Mouse (Mus musculus) forebrain, embryonic 13.5 days (tissue): ENCODE data around the gene Tnfrsf18. TPM values are rescaled to one million over a fixed set of nuclear protein-coding genes. Genes with fewer than 3 reads are reported as not detected.

Experiments used
- ATAC-seq: fragments of 200-750 bp; cut with Nextera tagmentation; 2 replicates; pipeline ENCODE4 v1.8.0; 2017
- H3K27ac ChIP-seq: fragments of 300-500 bp; sonication (generic); 2 replicates; pipeline ENCODE4 v1.5.1; 2015; ENCODE audit warnings: inconsistent platforms, mild to moderate bottlenecking, moderate library complexity
- H3K27me3 ChIP-seq: fragments of 300-500 bp; sonication (generic); 2 replicates; pipeline ENCODE4 v1.6.1; 2015; ENCODE audit warnings: mild to moderate bottlenecking, inconsistent platforms
- H3K36me3 ChIP-seq: fragments of 300-500 bp; sonication (generic); 2 replicates; pipeline ENCODE4 v1.6.1; 2015; ENCODE audit warnings: mild to moderate bottlenecking, inconsistent platforms; ENCODE audit not compliant: poor library complexity, severe bottlenecking
- H3K4me1 ChIP-seq: fragments of 300-500 bp; sonication (generic); 2 replicates; pipeline ENCODE4 v1.6.1; 2015; ENCODE audit warnings: inconsistent platforms
- H3K4me2 ChIP-seq: fragments of 300-500 bp; sonication (generic); 2 replicates; pipeline ENCODE4 v1.6.1; 2015; ENCODE audit warnings: inconsistent platforms, mild to moderate bottlenecking, moderate library complexity
- H3K4me3 ChIP-seq: fragments of 300-500 bp; sonication (generic); 2 replicates; pipeline ENCODE4 v1.5.1; 2015; ENCODE audit warnings: mild to moderate bottlenecking, inconsistent platforms
- H3K9ac ChIP-seq: fragments of 300-500 bp; sonication (generic); 2 replicates; pipeline ENCODE4 v1.6.1; 2015; ENCODE audit warnings: mild to moderate bottlenecking, inconsistent platforms
- H3K9me3 ChIP-seq: fragments of 300-500 bp; sonication (generic); replicated peaks from 2 replicates; pipeline ENCODE4 v1.6.1; 2016; ENCODE audit warnings: inconsistent platforms
- WGBS: fragments of 180-500 bp; shearing (Covaris S2); methylation state at CpG from one replicate; pipeline ENCODE4 v1.1.7; 2015; 5-methylcytosine and 5-hydroxymethylcytosine counted together
- polyA plus RNA-seq: library from polyadenylated mRNA; unstranded; fragments of >200 nt; fragmentation: Nextera tagmentation; extraction: Ambion mirVana; gene quantifications from 2 replicates; pipeline ENCODE4 v1.2.1, GENCODE M21; 2015

Tnfrsf18 gene
- polyA plus RNA-seq, 1 experiment from 2014 or later, result 0.83 TPM

GRCm38 (mm10) chr4:156014436-156014835 lies 11.5 kb upstream of the Tnfrsf18 start:
- H3K4me2 ChIP-seq, result no peak overlapping the region
- WGBS, result 96% methylated on average over 2 of the region's 2 CpGs
- no peak for ATAC-seq
- H3K36me3 ChIP-seq, result peaks cover 68% of the 10 kb centered on the region
- H3K9ac ChIP-seq, result no peak overlapping the region
- H3K9me3 ChIP-seq, result no peaks in the 10 kb centered on the region
- no peaks in the 10 kb centered on the region for H3K4me1 ChIP-seq
- no peaks in the 10 kb centered on the region for H3K27me3 ChIP-seq
- H3K4me3 ChIP-seq, result no peak overlapping the region
- H3K27ac ChIP-seq, result no peak overlapping the region

GRCm38 (mm10) chr4:156019771-156020170 lies 6.2 kb upstream of the Tnfrsf18 start:
- no peaks in the 10 kb centered on the region for H3K27me3 ChIP-seq
- H3K36me3 ChIP-seq, result peaks cover 17% of the 10 kb centered on the region
- ATAC-seq, result no peak
- no peak overlapping the region for H3K27ac ChIP-seq
- no peaks in the 10 kb centered on the region for H3K9me3 ChIP-seq
- H3K4me3 ChIP-seq, result no peak overlapping the region
- H3K4me2 ChIP-seq, result no peak overlapping the region
- no peaks in the 10 kb centered on the region for H3K4me1 ChIP-seq
- H3K9ac ChIP-seq, result no peak overlapping the region
- WGBS, result 92% methylated on average over 12 of the region's 12 CpGs

DNA sequence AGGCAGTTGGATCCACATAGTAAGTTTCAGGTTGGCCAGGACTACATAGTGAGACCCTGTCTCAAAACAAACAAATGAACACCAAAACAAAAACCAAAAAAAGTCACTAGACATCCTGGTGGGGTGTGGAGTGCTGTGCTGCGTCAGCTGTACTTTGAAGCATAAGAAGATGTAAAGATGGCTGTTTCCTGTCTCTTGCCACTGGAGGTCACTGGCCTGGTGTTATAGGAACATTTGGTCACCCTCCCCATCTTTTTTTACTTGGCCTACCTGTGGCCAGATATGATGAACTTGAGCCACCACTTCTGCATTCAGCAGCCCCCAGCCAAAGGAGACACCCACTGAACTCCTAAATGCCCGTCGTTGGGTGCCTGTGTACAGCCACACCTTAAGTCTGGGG lies 4.6 kb upstream of the Tnfrsf18 start:
- H3K9ac ChIP-seq, result no peak overlapping the region
- H3K27ac ChIP-seq, result no peak overlapping the region
- no peak for ATAC-seq
- 93% methylated on average over 3 of the region's 3 CpGs for WGBS
- H3K9me3 ChIP-seq, result no peaks in the 10 kb centered on the region
- H3K36me3 ChIP-seq, result peaks cover 8% of the 10 kb centered on the region; the same call in 1 of the 2 replicates
- H3K4me2 ChIP-seq, result no peak overlapping the region
- no peaks in the 10 kb centered on the region for H3K4me1 ChIP-seq
- no peak overlapping the region for H3K4me3 ChIP-seq
- H3K27me3 ChIP-seq, result no peaks in the 10 kb centered on the region

GRCm38 (mm10) chr4:156021942-156022419 lies 4.0 kb upstream of the Tnfrsf18 start:
- Histone ChIP-seq H3K9me3 (no peaks in the 10 kb centered on the region), H3K4me1 (no peaks in the 10 kb centered on the region), H3K9ac (no peak overlapping the region), H3K4me3 (no peak overlapping the region), H3K36me3 (0 out of 2 replicates have a peak, but pooled peaks cover 7% of the 10 kb centered on the region), H3K27me3 (no peaks in the 10 kb centered on the region), H3K27ac (no peak overlapping the region), H3K4me2 (no peak overlapping the region)
- 85% methylated on average over 9 of the region's 9 CpGs for WGBS
- no peak for ATAC-seq

DNA sequence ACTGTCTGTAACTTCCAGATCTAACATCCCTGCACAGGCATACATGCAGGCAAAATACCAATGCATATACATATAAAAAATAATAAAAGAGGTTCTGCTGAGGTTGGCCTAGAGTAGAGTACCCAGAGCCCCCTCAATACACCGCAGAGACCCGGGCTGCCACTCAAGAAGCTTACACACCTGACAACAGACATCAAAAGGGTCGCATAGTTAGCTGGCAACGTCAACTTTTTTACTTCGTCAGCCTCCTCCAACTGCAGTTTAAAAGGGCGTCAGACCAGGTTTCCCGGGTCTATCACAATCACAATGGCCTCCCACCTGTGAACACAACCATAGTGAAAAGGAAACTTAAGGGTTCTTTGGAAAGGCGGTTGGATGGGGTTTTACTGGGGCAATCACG lies 2.4 kb upstream of the Tnfrsf18 start:
- H3K27ac ChIP-seq, result no peak overlapping the region
- no peaks in the 10 kb centered on the region for H3K4me1 ChIP-seq
- no peak overlapping the region for H3K4me3 ChIP-seq
- no peak overlapping the region for H3K9ac ChIP-seq
- no peaks in the 10 kb centered on the region for H3K9me3 ChIP-seq
- WGBS, result 80% methylated on average over 9 of the region's 9 CpGs
- H3K36me3 ChIP-seq, result peaks cover 16% of the 10 kb centered on the region
- ATAC-seq, result no peak
- H3K4me2 ChIP-seq, result no peak overlapping the region
- H3K27me3 ChIP-seq, result no peaks in the 10 kb centered on the region

DNA sequence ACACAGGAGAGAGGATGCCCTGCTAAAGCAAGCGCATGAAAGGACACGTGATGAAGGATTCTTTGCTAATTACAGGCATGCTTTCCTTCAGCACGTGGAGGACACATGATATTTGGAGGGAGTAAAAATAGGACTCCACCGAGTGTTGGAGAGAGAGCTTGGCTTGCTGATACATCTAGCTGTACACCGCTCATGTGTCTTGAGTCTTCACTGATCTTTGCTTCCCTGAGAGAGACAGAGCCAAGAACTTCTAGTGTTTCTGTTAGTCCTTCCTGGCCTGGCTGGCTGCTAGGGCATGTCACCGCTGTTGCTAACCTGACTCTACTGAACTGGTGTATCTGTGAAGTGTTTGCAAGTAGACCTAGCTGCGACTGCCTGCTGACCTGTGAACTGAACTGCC lies 1.8 kb upstream of the Tnfrsf18 start:
- ATAC-seq, result no peak
- H3K36me3 ChIP-seq, result peaks cover 17% of the 10 kb centered on the region
- no peaks in the 10 kb centered on the region for H3K4me1 ChIP-seq
- H3K4me3 ChIP-seq, result no peak overlapping the region
- no peak overlapping the region for H3K4me2 ChIP-seq
- H3K9ac ChIP-seq, result no peak overlapping the region
- no peaks in the 10 kb centered on the region for H3K27me3 ChIP-seq
- no peak overlapping the region for H3K27ac ChIP-seq
- 93% methylated on average over 7 of the region's 7 CpGs for WGBS
- H3K9me3 ChIP-seq, result no peaks in the 10 kb centered on the region

DNA sequence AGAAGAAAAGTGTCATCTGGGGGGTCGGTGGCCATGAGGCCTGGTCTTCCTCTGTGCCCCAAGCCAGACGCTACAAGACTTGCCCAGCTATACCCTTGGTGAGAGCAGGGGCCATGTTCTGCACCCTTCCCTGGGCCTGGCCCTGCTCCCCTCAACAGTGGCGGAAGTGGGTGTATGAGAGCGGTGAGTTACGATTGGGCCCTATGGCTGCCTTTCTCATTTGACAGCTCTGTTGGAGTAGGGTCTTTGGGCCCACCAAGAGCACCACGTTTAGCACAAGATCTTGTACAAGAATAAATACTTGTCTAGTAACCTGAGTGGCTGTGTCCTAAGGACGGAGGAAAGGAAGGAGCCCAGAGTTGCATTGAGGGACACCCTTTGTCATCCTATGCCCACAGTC lies 2.6 kb downstream of the Tnfrsf18 start:
- H3K27me3 ChIP-seq, result no peaks in the 10 kb centered on the region
- peaks cover 17% of the 10 kb centered on the region for H3K36me3 ChIP-seq
- no peak overlapping the region for H3K27ac ChIP-seq
- peaks cover 26% of the 10 kb centered on the region for H3K4me1 ChIP-seq
- WGBS, result 92% methylated on average over 7 of the region's 7 CpGs
- ATAC-seq, result no peak
- H3K4me3 ChIP-seq, result no peak overlapping the region
- no peak overlapping the region for H3K4me2 ChIP-seq
- H3K9me3 ChIP-seq, result no peaks in the 10 kb centered on the region
- H3K9ac ChIP-seq, result no peak overlapping the region

DNA sequence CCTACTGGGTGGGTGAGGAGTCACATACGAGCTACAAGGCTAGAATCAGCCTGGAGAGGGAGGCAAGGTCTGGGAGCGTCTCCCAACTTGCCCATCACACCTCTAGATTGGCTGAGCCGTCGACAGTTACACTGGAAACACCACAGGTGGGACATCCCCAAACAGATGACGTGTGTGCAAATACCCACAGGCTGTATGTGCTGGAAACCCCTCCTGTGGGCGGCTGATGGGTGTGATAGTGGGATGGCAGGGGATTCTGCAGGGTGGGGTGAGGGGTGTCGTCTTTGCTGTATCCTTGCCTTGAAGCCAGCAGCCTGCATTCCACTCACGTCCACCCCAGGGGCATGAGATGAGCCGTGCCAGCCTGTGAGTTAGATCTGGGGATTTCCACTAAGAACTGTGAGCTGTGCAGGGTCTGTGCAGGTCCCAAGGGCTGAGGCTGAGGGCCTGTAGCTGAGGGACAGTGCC lies 4.7 kb downstream of the Tnfrsf18 start:
- Histone ChIP-seq H3K4me1 (peaks cover 29% of the 10 kb centered on the region), H3K27me3 (peaks cover 20% of the 10 kb centered on the region), H3K4me2 (peak overlapping the region; percentile 63), H3K27ac (no peak overlapping the region), H3K4me3 (peak overlapping the region; percentile 44), H3K9ac (peak overlapping the region; percentile 55), H3K9me3 (no peaks in the 10 kb centered on the region), H3K36me3 (peaks cover 17% of the 10 kb centered on the region)
- 72% methylated on average over 9 of the region's 9 CpGs for WGBS
- ATAC-seq, result peak; percentile 13; the same call in 1 of the 2 replicates

- no peak; the same call in 1 of the 2 replicates for ATAC-seq
- Histone ChIP-seq H3K4me2 (peak overlapping the region; percentile 63), H3K4me1 (peaks cover 29% of the 10 kb centered on the region), H3K36me3 (peaks cover 12% of the 10 kb centered on the region), H3K27me3 (peaks cover 25% of the 10 kb centered on the region), H3K4me3 (peak overlapping the region; percentile 44), H3K9ac (peak overlapping the region; percentile 55), H3K9me3 (no peaks in the 10 kb centered on the region), H3K27ac (peak overlapping the region; percentile 80; the same call in 1 of the 2 replicates)
- 8% methylated on average over 7 of the region's 7 CpGs for WGBS
These were observed 5.3 kb downstream of the Tnfrsf18 start for GRCm38 (mm10) chr4:156031255-156031592.

- Histone ChIP-seq H3K27ac (peak overlapping the region; percentile 80), H3K9ac (peak overlapping the region; percentile 55), H3K4me3 (peak overlapping the region; percentile 44), H3K4me2 (peak overlapping the region; percentile 63), H3K36me3 (peaks cover 9% of the 10 kb centered on the region), H3K27me3 (peaks cover 26% of the 10 kb centered on the region), H3K9me3 (no peaks in the 10 kb centered on the region), H3K4me1 (peaks cover 29% of the 10 kb centered on the region)
- ATAC-seq, result peak; percentile 92
- WGBS, result 2% methylated on average over 24 of the region's 24 CpGs
These were observed 5.8 kb downstream of the Tnfrsf18 start for GRCm38 (mm10) chr4:156031593-156032391.

- no peaks in the 10 kb centered on the region for H3K9me3 ChIP-seq
- no peak overlapping the region for H3K27ac ChIP-seq
- ATAC-seq, result no peak
- H3K4me3 ChIP-seq, result no peak overlapping the region
- H3K9ac ChIP-seq, result no peak overlapping the region
- no peak overlapping the region for H3K4me2 ChIP-seq
- peaks cover 7% of the 10 kb centered on the region for H3K36me3 ChIP-seq
- H3K4me1 ChIP-seq, result peaks cover 29% of the 10 kb centered on the region
- 93% methylated on average over 4 of the region's 4 CpGs for WGBS
- H3K27me3 ChIP-seq, result peaks cover 26% of the 10 kb centered on the region
These were observed 6.9 kb downstream of the Tnfrsf18 start for GRCm38 (mm10) chr4:156032856-156033255.

DNA sequence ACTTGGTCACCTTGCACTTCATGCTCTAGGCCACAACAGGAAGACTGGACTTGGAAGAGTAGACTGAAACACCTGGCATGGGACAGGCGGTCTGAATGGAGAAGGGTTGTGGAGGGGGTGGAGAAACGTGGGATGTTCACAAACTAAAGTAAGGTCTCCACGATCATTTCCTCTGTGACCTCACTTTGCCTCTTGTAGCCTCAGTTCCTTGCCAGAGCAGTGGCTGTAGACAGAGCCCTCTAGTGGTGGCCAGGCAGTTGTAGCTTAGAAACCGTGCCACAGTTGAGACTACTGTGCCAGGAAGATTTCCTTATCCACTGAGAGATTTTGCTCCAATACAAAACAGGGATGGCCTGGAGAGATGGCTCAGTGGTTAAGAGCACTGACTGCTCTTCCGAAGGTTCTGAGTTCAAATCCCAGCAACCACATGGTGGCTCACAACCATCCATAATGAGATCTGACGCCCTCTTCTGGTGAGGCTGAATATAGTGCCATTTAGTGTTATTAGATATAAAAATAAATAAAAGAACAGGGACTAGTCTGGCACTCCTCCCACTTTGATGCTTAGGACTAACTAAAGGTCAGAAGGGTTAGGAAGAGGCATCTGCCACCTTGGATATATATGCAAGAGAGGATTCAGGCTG lies 7.6 kb downstream of the Tnfrsf18 start:
- H3K4me2 ChIP-seq, result no peak overlapping the region
- no peak overlapping the region for H3K27ac ChIP-seq
- H3K4me3 ChIP-seq, result no peak overlapping the region
- ATAC-seq, result no peak
- H3K27me3 ChIP-seq, result peaks cover 26% of the 10 kb centered on the region
- no peaks in the 10 kb centered on the region for H3K9me3 ChIP-seq
- peaks cover 29% of the 10 kb centered on the region for H3K4me1 ChIP-seq
- H3K36me3 ChIP-seq, result no peaks in the 10 kb centered on the region
- WGBS, result 57% methylated on average over 6 of the region's 6 CpGs
- H3K9ac ChIP-seq, result no peak overlapping the region
